Mouse (Mus musculus): ENCODE data around the gene Haghl. TPM values are rescaled to one million over a fixed set of nuclear protein-coding genes. Genes with fewer than 3 reads are reported as not detected.

Haghl gene
- polyA plus RNA-seq, 1 experiment from 2014 or later = 10.9 TPM

DNA sequence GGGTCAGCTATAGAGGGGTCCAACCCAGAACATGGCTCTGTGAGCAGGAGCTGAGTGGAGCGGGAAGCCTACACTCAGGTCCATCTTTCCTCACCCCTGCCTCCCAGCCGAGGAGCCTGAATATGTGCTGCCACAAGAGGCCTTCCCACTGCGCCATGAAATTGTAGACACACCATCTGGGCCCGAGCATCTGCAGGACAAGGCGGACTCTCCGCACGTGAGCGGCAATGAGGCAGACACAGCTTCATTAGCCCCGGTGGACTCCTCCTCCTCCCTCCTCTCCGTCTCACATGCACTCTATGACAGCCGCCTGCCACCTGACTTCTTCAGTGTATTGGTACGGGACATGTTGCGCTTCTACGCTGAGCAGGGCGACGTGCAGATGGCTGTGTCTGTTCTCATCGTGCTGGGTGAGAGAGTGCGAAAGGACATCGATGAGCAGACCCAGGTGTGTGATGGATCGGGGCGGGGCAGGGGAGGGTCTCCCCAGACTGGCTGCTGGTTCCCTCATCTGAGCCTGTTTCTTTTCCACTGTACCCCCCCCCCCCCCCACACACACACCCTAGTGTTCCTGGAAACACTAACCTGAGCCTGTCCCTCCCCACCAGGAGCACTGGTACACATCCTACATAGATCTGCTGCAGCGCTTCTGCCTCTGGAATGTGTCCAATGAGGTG, 42.2 kb upstream of the Haghl start:
- peaks cover 59% of the 10 kb centered on the region for H3K79me2 ChIP-seq (ENCODE audit: inconsistent target)
- no peak overlapping the region for H3K4me3 ChIP-seq (ENCODE audit: inconsistent target)
- no peak overlapping the region for H3K27ac ChIP-seq
- WGBS (ENCODE audit: missing documents) = 90% methylated on average over 19 of the region's 22 CpGs
- peaks cover 26% of the 10 kb centered on the region; the same call in 1 of the 2 replicates for H3K36me3 ChIP-seq (ENCODE audit: inconsistent target)

DNA sequence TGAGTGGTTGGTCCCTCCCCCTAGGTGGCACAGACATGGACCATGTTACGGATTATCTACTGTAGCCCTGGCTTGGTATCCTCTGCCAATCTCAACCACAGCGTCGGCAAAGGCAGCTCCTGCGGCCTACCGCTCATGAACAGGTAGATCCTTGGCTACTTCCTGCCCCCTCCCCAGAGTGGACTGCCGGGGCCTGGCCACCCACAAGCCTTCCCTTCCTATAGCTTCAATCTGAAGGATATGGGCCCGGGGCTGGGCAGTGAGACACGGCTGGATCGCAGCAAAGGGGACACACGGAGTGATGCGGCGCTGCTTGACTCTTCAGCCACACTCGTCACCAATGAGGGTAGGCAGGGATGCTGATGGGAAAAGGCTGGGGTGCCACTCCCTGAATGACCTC, 41.5 kb upstream of the Haghl start:
- peaks cover 26% of the 10 kb centered on the region; the same call in 1 of the 2 replicates for H3K36me3 ChIP-seq (ENCODE audit: inconsistent target)
- H3K27ac ChIP-seq = no peak overlapping the region
- H3K79me2 ChIP-seq (ENCODE audit: inconsistent target) = peaks cover 55% of the 10 kb centered on the region
- H3K4me3 ChIP-seq (ENCODE audit: inconsistent target) = no peak overlapping the region
- 98% methylated on average over 13 of the region's 13 CpGs for WGBS (ENCODE audit: missing documents)

DNA sequence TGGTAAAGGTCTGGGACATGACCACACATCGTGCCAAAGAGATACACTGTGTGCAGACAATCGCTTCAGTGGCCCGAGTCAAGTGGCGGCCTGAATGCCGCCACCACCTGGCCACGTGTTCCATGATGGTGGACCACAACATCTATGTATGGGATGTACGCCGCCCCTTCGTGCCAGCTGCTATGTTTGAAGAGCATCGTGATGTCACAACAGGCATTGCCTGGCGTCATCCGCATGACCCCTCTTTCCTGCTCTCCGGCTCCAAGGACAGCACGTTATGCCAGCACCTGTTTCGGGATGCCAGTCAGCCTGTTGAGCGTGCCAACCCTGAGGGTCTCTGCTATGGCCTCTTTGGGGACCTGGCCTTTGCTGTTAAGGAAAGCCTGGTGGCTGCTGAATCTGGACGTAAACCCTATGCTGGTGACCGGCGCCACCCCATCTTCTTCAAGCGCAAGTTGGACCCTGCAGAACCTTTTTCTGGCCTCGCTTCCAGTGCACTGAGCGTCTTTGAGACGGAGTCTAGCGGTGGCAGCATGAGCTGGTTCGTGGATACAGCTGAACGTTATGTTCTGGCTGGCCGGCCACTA, 40.6 kb upstream of the Haghl start:
- Histone ChIP-seq H3K79me2 (ENCODE audit: inconsistent target) (peaks cover 46% of the 10 kb centered on the region), H3K27ac (no peak overlapping the region), H3K36me3 (ENCODE audit: inconsistent target) (peaks cover 26% of the 10 kb centered on the region; the same call in 1 of the 2 replicates), H3K4me3 (ENCODE audit: inconsistent target) (no peak overlapping the region)
- WGBS (ENCODE audit: missing documents) = 96% methylated on average over 27 of the region's 27 CpGs

DNA sequence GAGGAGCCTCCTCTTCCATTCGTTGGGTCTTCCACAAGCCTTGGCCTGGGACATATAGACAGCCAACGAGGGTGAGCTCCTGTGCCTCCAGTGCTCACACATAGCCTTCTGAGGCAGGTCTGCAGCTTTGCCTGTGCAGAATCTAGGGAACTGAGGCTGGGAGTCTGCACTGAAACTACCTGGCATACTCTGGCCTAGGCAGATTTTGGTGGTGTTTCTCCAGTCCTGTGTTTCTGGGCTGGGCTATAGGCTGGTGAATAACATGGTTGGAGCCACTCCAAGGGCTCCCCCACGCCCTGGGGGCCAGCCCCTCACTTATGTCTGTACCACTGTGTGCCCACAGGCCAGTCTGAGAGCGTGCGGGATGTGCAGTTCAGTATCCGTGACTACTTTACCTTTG, 39.8 kb upstream of the Haghl start:
- H3K36me3 ChIP-seq (ENCODE audit: inconsistent target) = peaks cover 20% of the 10 kb centered on the region; the same call in 1 of the 2 replicates
- H3K27ac ChIP-seq = no peak overlapping the region
- WGBS (ENCODE audit: missing documents) = 98% methylated on average over 6 of the region's 6 CpGs
- no peak overlapping the region for H3K4me3 ChIP-seq (ENCODE audit: inconsistent target)
- H3K79me2 ChIP-seq (ENCODE audit: inconsistent target) = peaks cover 38% of the 10 kb centered on the region

DNA sequence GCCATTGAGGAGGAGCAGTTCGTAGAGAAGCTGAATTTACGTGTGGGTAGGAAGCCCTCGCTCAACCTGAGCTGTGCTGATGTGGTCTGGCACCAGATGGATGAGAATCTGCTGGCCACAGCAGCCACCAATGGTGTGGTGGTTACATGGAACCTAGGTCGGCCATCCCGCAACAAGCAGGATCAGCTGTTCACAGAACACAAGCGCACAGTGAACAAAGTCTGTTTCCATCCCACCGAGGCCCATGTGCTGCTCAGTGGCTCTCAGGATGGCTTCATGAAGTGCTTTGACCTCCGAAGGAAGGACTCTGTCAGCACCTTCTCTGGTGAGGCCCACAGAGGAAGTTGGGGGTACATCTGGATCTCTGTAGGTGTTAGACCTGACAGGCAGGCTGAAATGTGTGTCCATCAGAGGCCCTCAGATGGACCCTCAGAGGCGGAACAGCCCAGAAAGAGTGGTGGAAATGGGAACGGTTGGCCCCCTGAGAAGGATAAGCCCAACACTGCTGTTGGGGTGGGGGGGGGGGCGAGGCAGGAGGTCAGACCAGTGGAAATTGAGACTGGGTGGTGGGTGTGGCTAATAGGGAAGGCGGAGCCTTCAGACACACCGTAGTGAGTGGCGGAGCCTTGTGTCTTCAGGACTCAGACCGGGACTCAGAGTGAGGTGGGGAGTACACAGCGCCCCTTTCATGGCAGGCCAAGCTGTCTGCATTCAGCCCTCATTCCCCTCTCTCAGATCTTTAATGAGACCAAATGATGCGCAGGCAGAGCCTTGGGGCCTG, 39.1 kb upstream of the Haghl start:
- Histone ChIP-seq H3K36me3 (ENCODE audit: inconsistent target) (peaks cover 20% of the 10 kb centered on the region; the same call in 1 of the 2 replicates), H3K79me2 (ENCODE audit: inconsistent target) (peaks cover 31% of the 10 kb centered on the region; the same call in 1 of the 2 replicates), H3K4me3 (ENCODE audit: inconsistent target) (peak overlapping the region; percentile 93), H3K27ac (no peak overlapping the region)
- 87% methylated on average over 15 of the region's 17 CpGs for WGBS (ENCODE audit: missing documents)

DNA sequence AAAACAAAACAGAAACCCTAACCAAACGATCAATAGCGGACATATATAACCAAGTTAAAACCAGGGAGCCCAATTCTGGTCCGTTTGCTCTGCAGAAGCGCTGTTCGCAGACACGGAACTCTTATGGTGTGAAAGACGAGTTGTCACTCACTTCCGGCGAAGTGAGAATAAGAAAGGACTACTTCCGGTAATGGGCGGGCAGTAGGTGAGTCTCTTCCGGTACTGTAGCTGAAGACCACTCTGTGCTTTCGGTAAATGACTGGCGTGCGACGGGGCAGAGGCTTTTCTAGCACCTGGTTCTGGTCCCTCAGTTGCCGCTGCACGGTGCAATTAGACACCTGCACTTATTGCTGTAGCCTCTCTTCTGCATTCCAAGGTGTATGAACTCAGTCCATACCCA, 38.0 kb upstream of the Haghl start, which contains the start of gene Wdr24:
Wdr24 (plus strand) TSS at position 176 of the 400 bp plus-strand sequence.
- Histone ChIP-seq H3K36me3 (ENCODE audit: inconsistent target) (peaks cover 20% of the 10 kb centered on the region; the same call in 1 of the 2 replicates), H3K4me3 (ENCODE audit: inconsistent target) (peak within 1 kb of the TSS; percentile 93), H3K79me2 (ENCODE audit: inconsistent target) (peaks cover 24% of the 10 kb centered on the region; the same call in 1 of the 2 replicates), H3K27ac (peak within 1 kb of the TSS; percentile 55)
- WGBS (ENCODE audit: missing documents) = under 1% methylated on average over 18 of the region's 18 CpGs

DNA sequence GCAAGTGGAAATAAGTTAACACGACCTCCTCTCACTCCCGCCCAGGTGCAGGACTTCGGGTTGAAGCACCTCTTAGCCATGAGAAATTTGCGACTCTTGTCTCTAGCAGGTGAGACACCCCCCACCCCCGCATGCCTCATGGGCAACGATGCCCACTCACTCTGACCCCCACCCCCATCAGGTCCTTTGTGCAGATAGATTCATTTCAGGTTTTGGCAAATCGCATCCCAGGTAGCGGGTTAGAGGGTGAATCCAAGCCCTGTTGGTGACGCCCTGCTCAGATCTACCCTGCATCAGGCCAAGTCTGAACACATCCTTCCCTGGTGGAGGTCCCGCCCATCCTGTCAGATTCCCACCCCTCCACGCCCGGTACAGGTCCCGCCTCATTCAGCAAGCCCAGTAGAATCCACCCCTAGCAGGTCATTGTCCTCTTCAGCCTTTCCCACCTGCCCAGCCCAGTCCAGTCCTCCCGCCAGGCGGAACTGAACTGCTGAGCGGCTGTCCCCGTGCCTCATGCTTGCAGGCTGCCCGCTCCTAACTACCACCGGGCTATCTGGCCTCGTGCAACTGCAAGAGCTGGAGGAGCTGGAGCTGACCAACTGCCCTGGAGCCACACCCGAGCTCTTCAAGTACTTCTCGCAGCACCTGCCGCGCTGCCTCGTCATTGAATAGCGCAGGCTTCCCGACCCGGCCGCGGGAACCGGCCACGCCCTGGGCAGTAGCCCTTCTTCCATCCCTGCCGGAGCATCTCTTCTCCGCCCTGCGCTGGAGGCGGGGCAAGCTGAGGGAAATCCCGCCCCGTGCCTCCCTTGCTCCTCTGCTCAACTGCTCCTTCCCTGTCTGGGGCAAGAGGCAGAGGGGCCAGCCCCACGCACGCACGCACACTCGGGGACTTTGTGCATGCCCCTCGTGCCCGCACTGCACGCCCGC, 33.6 kb upstream of the Haghl start:
- 10% methylated on average over 44 of the region's 46 CpGs for WGBS (ENCODE audit: missing documents)
- H3K4me3 ChIP-seq (ENCODE audit: inconsistent target) = no peak overlapping the region
- no peak overlapping the region for H3K27ac ChIP-seq
- H3K79me2 ChIP-seq (ENCODE audit: inconsistent target) = peaks cover 6% of the 10 kb centered on the region; the same call in 1 of the 2 replicates
- no peaks in the 10 kb centered on the region for H3K36me3 ChIP-seq (ENCODE audit: inconsistent target)

DNA sequence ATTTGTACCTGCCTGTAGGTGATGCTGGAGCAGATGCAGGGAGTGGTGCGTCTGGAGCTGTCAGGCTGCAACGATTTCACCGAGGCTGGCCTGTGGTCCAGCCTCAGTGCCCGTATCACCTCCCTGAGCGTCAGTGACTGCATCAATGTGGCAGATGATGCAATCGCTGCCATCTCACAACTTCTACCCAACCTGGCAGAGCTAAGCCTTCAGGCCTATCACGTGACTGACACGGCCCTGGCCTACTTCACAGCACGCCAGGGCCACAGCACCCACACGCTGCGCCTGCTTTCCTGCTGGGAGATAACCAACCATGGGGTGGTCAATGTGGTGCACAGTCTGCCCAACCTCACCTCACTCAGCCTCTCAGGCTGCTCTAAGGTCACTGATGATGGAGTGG, 32.2 kb upstream of the Haghl start:
- WGBS (ENCODE audit: missing documents) = 72% methylated on average over 11 of the region's 11 CpGs

DNA sequence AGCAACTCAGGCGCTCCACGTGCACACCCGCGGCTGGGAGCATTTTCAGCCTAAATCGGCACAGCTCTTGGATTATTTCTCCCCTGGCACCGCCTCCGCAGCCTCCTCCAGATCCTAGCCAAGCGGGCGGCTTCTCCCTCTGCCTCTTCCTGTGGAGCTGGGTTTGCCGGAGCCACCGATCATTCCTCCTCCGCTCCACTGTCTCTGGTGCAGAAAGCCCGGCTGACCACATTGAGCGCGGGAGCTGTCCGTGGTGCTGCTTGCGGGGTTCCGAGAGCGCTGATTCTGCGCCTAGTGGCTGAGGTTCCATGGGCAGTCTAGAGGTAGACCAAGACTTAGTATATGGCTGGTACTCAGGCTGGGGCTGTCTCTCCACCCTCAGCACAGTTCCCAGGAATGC, 28.0 kb upstream of the Haghl start:
- 2% methylated on average over 17 of the region's 20 CpGs for WGBS (ENCODE audit: missing documents)
- H3K4me3 ChIP-seq (ENCODE audit: inconsistent target) = no peak overlapping the region
- no peaks in the 10 kb centered on the region for H3K79me2 ChIP-seq (ENCODE audit: inconsistent target)
- no peaks in the 10 kb centered on the region for H3K36me3 ChIP-seq (ENCODE audit: inconsistent target)
- no peak overlapping the region for H3K27ac ChIP-seq

More for the DNA sequence above, 32.2 kb upstream of the Haghl start:
- Histone ChIP-seq H3K4me3 (ENCODE audit: inconsistent target) (no peak overlapping the region), H3K36me3 (ENCODE audit: inconsistent target) (no peaks in the 10 kb centered on the region), H3K27ac (no peak overlapping the region), H3K79me2 (ENCODE audit: inconsistent target) (no peaks in the 10 kb centered on the region)

DNA sequence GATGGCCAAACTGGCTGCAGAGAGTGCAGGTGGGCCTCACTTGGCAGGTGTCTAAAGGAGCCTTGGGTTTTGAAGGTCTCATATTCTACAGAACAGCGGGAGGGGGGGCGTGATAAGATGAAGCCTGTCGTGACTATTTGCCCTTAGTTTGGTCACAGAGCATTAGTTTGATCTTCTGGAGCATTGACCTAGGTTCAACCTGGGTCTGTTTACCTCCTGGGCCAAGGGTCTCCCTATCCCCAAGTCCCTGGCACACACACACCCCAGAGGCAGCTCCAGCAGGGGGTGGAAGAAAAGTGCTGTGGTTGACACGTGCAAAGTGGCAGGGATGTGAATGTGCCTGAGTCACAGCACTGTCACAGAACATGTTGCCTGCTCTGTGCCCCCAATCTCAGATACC, 25.4 kb upstream of the Haghl start:
- Histone ChIP-seq H3K79me2 (ENCODE audit: inconsistent target) (no peaks in the 10 kb centered on the region), H3K36me3 (ENCODE audit: inconsistent target) (no peaks in the 10 kb centered on the region), H3K4me3 (ENCODE audit: inconsistent target) (no peak overlapping the region), H3K27ac (no peak overlapping the region)
- WGBS (ENCODE audit: missing documents) = 66% methylated on average over 4 of the region's 4 CpGs

DNA sequence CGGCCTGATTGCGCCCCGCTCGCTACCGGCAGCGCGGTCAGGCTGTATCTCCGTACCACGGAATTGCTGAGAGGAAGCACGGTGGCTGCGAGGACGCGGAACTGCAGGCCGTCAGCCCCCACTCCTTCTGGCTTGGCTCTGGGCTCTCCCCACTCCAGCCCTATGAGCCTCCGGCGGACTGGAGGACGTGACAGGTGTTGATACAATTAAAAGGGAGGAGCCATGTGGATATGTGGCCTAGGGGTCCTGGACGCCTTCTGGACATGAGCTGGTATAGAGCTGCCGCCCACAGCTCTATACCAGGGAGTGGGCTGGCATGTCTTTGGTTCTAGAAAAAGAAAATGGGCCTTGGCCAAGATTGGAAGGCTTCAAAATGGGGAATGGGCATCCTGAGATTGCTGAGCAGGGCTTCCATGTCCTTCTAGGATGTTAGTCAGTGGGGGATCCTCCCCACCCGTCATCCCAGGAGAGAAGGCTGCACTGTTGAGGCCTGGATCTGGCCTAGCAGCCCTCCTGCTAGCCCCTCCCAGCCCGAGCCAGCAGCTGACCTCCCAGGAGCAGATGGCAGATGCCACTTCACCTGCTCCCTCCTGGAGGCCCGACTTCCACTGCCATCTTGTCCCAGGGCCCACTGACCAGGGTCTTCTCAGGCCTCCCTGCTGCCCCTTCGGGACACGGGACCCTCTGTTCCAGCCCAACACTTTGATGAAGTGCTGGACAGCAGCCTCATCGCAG, 24.3 kb upstream of the Haghl start:
- Histone ChIP-seq H3K27ac (no peak overlapping the region), H3K79me2 (ENCODE audit: inconsistent target) (no peaks in the 10 kb centered on the region), H3K4me3 (ENCODE audit: inconsistent target) (no peak overlapping the region), H3K36me3 (ENCODE audit: inconsistent target) (no peaks in the 10 kb centered on the region)
- 16% methylated on average over 25 of the region's 25 CpGs for WGBS (ENCODE audit: missing documents)

DNA sequence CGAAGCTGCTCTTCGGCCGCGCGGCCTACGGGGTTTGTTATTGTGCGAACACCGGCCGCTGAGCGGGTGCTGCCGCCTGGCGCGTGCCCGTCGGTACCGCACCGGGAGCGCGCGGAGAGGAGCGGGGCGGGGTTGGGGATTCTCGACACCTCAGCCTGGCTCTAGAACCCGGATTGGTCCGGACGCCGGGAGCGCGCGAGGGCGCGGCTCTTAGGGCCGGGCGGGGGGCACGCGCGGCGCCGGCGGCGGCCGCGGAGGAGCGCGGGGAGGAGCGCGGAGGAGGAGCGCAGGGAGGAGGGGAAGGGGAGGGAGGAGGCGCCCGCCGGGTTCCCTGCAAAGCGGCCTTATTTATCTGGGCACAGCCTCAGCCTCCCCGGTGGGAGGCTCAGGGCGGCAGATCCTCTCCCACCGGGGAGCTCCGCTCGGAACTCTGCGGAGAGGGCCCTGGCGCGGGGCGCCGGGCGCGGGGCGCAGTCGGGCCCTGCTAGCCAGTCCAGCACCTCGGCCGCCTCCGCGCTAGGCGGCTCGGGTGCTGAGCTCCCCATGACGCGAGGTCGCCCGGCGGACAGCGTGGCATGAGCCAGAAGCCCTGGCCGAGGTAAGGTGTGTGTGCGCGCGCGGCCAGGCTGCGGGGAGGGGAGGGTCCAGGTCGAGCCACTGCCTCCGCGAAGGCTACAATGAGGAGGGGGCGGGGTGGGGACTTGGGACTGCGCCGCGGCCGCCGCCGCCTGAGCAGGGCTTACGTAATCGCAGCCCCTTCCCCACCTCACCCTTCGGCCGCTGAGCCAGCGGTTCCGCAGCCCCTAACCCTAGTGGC, 23.5 kb upstream of the Haghl start, which contains the start of gene Fbxl16:
Fbxl16 (plus strand) TSS at position 297 of the 817 bp plus-strand sequence.
- Histone ChIP-seq H3K36me3 (ENCODE audit: inconsistent target) (no peaks in the 10 kb centered on the region), H3K27ac (no peak within 1 kb of the TSS), H3K79me2 (ENCODE audit: inconsistent target) (no peaks in the 10 kb centered on the region), H3K4me3 (ENCODE audit: inconsistent target) (no peak within 1 kb of the TSS)
- WGBS (ENCODE audit: missing documents) = under 1% methylated on average over 82 of the region's 100 CpGs

DNA sequence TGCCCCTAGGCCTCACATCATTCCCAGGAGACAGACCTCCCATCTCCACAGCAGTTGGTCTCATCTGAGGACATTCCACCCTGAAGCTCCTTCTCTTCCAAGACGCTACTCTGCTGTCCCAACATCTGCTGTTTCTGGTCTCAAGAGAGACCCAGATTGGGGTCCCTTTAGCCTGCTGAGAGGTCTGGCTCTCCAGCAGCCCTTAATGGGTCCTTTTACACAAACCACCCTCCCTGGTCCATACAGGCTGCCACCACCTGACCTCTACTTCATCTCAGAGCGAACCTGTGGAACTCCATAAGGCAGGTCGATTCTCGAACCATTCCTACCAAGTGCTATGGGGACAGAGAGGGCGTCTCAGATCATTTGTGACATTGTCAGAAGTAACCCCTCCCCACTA, 22.6 kb upstream of the Haghl start:
- Histone ChIP-seq H3K79me2 (ENCODE audit: inconsistent target) (no peaks in the 10 kb centered on the region), H3K27ac (no peak overlapping the region), H3K36me3 (ENCODE audit: inconsistent target) (no peaks in the 10 kb centered on the region), H3K4me3 (ENCODE audit: inconsistent target) (no peak overlapping the region)
- WGBS (ENCODE audit: missing documents) = 59% methylated on average over 5 of the region's 5 CpGs

Data from macrophage (primary cell).